In genomic region chr13:111687285-111687781, GRCm38 (mm10) we compare ENCODE assay signal across 8 mouse cellular contexts. TPM values are rescaled to one million over a fixed set of nuclear protein-coding genes. Genes with fewer than 3 reads are reported as not detected.
DNase-seq lines count a peak whose midpoint lies in the region; ATAC-seq and TF ChIP-seq lines count a peak whose summit lies in the region.

No protein-coding gene starts in this region.

- H3K9ac ChIP-seq in ES-Bruce4 (ENCODE audit: low read depth, poor library complexity, severe bottlenecking) = peak overlapping the region; percentile 99
- peak overlapping the region; percentile 97 for H3K9ac ChIP-seq in forebrain, embryonic 13.5 days

- intact Hi-C loops in heart, postnatal 10 days (cut with DNase I) = loop anchor here (5.0 kb wide), 2 partner anchors 35 to 225 kb away; no protein-coding TSS in a partner anchor

- WGBS in forebrain, embryonic 13.5 days = under 1% methylated on average over 29 of the region's 35 CpGs
- WGBS in olfactory bulb, adult 2 months = under 1% methylated on average over 35 of the region's 35 CpGs
- under 1% methylated on average over 35 of the region's 35 CpGs for WGBS in thymus, adult 2 months

- ATAC-seq in cerebellum, adult (ENCODE audit: insufficient number of reproducible peaks, low FRiP score, low TSS enrichment) = 0 out of 2 replicates have a peak, but pooled peaks have one; percentile 13
- peak; percentile 66 for ATAC-seq in forebrain, embryonic 13.5 days

- DNase-seq in heart, postnatal 10 days = peak; percentile 77 to 84
- DNase-seq in layer of hippocampus, adult 11-12 months (ENCODE audit: low spot score) = peak; percentile 36
- DNase-seq in lung, adult 18-20 months = peak; percentile 65 to 73
- peak; percentile 62 for DNase-seq in thymus, adult 2 months

- H3K4me1 ChIP-seq in ES-Bruce4 (ENCODE audit: control insufficient read depth, insufficient read depth, low read length) = no peaks in the 10 kb centered on the region
- peaks cover 11% of the 10 kb centered on the region; the same call in 1 of the 2 replicates for H3K4me1 ChIP-seq in forebrain, embryonic 13.5 days
- H3K4me1 ChIP-seq in olfactory bulb, adult 2 months (ENCODE audit: control insufficient read depth, insufficient read depth, low read length) = peaks cover 5% of the 10 kb centered on the region
- H3K4me1 ChIP-seq in thymus, adult 2 months (replicated peaks; ENCODE audit: control insufficient read depth, insufficient read depth, low read length) = peaks cover 8% of the 10 kb centered on the region

- H3K27me3 ChIP-seq in ES-Bruce4 (ENCODE audit: control insufficient read depth, insufficient read depth, low read length, poor library complexity, severe bottlenecking) = no peaks in the 10 kb centered on the region
- no peaks in the 10 kb centered on the region for H3K27me3 ChIP-seq in forebrain, embryonic 13.5 days
- no peaks in the 10 kb centered on the region for H3K27me3 ChIP-seq in thymus, adult 2 months (ENCODE audit: control insufficient read depth, insufficient read depth, low read length)

- TF ChIP-seq EP300 in ES-Bruce4 (IDR thresholded peaks at IDR 0.05; ENCODE audit: insufficient read depth, low read depth, low read length) = no peak

- 0 out of 2 replicates have a peak overlapping the region, but pooled peaks have one; percentile 3 for H3K27ac ChIP-seq in ES-Bruce4 (ENCODE audit: insufficient read depth, low read length)
- H3K27ac ChIP-seq in forebrain, embryonic 13.5 days = peak overlapping the region; percentile 96
- H3K27ac ChIP-seq in olfactory bulb, adult 2 months (ENCODE audit: insufficient read depth, low read depth, low read length) = no peak overlapping the region
- no peak overlapping the region for H3K27ac ChIP-seq in thymus, adult 2 months (ENCODE audit: control insufficient read depth, insufficient read depth, low read length)

- TF ChIP-seq CTCF in ES-Bruce4 (IDR thresholded peaks at IDR 0.05; ENCODE audit: low read depth, low read length) = no peak
- TF ChIP-seq CTCF in olfactory bulb, adult 2 months (IDR thresholded peaks at IDR 0.05; ENCODE audit: insufficient read depth, low read depth, low read length) = no peak
- 0 out of 2 replicates have a peak, but pooled peaks have one; percentile 22 for TF ChIP-seq CTCF in thymus, adult 2 months (IDR thresholded peaks at IDR 0.05; ENCODE audit: borderline replicate concordance, control insufficient read depth, extremely low read depth, insufficient read depth, low read length, poor library complexity)

- peak overlapping the region; percentile 90 for H3K4me2 ChIP-seq in forebrain, embryonic 13.5 days

- peaks cover 10% of the 10 kb centered on the region for H3K36me3 ChIP-seq in ES-Bruce4 (ENCODE audit: control insufficient read depth, insufficient read depth, low read length, poor library complexity, severe bottlenecking)
- peaks cover 21% of the 10 kb centered on the region for H3K36me3 ChIP-seq in forebrain, embryonic 13.5 days (ENCODE audit: poor library complexity, severe bottlenecking)
- H3K36me3 ChIP-seq in thymus, adult 2 months (ENCODE audit: control insufficient read depth, insufficient read depth, low read length) = peaks cover 5% of the 10 kb centered on the region; the same call in 1 of the 2 replicates

- no peak for TF ChIP-seq POLR2A in ES-Bruce4 (IDR thresholded peaks at IDR 0.05; ENCODE audit: insufficient read depth, low read length)
- TF ChIP-seq POLR2A in olfactory bulb, adult 2 months (IDR thresholded peaks at IDR 0.05; ENCODE audit: insufficient read depth, low read depth, low read length) = no peak
- no peak for TF ChIP-seq POLR2A in thymus, adult 2 months (IDR thresholded peaks at IDR 0.05; ENCODE audit: control insufficient read depth, extremely low read depth, insufficient read depth, low read length, poor library complexity)

- H3K9me3 ChIP-seq in ES-Bruce4 (replicated peaks; ENCODE audit: control insufficient read depth, insufficient read depth, low read length, poor library complexity, severe bottlenecking) = peaks cover 8% of the 10 kb centered on the region
- H3K9me3 ChIP-seq in forebrain, embryonic 13.5 days (replicated peaks) = no peaks in the 10 kb centered on the region

- H3K4me3 ChIP-seq in ES-Bruce4 (ENCODE audit: low read depth, low read length) = peak overlapping the region; percentile 90
- peak overlapping the region; percentile 95 for H3K4me3 ChIP-seq in forebrain, embryonic 13.5 days
- peak overlapping the region; percentile 96 for H3K4me3 ChIP-seq in olfactory bulb, adult 2 months (ENCODE audit: insufficient read depth, low read depth, low read length)
- peak overlapping the region; percentile 79 for H3K4me3 ChIP-seq in thymus, adult 2 months (ENCODE audit: control insufficient read depth, insufficient read depth, low read length)

RNA-seq across cellular contexts. Expression of gene Mier3, which starts 6.6 kb away (rescaled TPM):
- 48.7 and 49.1 TPM in 2 replicates for polyA plus RNA-seq in ES-Bruce4 (2011; ENCODE audit: insufficient read depth, insufficient read length, low read depth, missing spikeins)
- 19.8 and 21.4 TPM in 2 replicates for polyA plus RNA-seq in forebrain, embryonic 13.5 days (2015; fragmentation: Nextera tagmentation; extraction: Ambion mirVana)
- total RNA-seq in heart, postnatal 10 days (2021) = 10 to 100 TPM; 20.5 to 21.7 TPM
- not detected in 2 replicates for polyA plus RNA-seq in olfactory bulb, adult 2 months (2012; ENCODE audit: insufficient read depth, insufficient read length, low replicate concordance, missing spikeins)
- 7.3 and 7.5 TPM in 2 replicates for polyA plus RNA-seq in thymus, adult 2 months (2012; rRNA removed)

Comparison
In these comparisons a context has a peak if more than half of its experiments do, and no peak if none do; other contexts are left out.
1. H3K27ac ChIP-seq: peak in ES-Bruce4 (single experiment) and forebrain, embryonic 13.5 days (single experiment); none in olfactory bulb, adult 2 months (single experiment) and thymus, adult 2 months (single experiment).
2. Peak in every context shown above with its lines, with median percentiles within 50 percentile points of each other: H3K4me3 ChIP-seq and DNase-seq.